Mouse (Mus musculus) liver, embryonic 14.5 days (tissue): ENCODE measurements at regions not wholly inside any gene's neighbourhood (a gene's known extent, or its start where the extent isn't known, plus 50 kb on each side); places are given as distances from the start of the nearest gene placed in this dataset.
A peak's percentile ranks its signal among the peaks of the same experiment; 100 is the strongest.

Experiments
- ATAC-seq: fragments of 200-750 bp; cut with Nextera tagmentation; 2 replicates; pipeline ENCODE4 v1.8.0; 2017; ENCODE audit warnings: moderate number of reproducible peaks, mild to moderate bottlenecking, moderate library complexity; ENCODE audit not compliant: insufficient read depth
- DNase-seq, 3 experiments: peaks; one replicate each; pipeline ENCODE4 v3.0.0-alpha.2; 2012 to 2013; ENCODE audit warnings: low read depth in 3 of 3, low spot score in 3 of 3
- H3K27ac ChIP-seq: fragments of 300-500 bp; sonication (generic); 2 replicates; pipeline ENCODE4 v1.5.1; 2014; ENCODE audit warnings: moderate library complexity, mild to moderate bottlenecking, control low read depth, inconsistent platforms
- H3K27me3 ChIP-seq: fragments of 300-500 bp; sonication (generic); 2 replicates; pipeline ENCODE4 v1.6.1; 2014; ENCODE audit warnings: mild to moderate bottlenecking, low read length, moderate library complexity; ENCODE audit not compliant: control insufficient read depth, insufficient read depth
- H3K36me3 ChIP-seq: fragments of 300-500 bp; sonication (generic); replicated peaks from 2 replicates; pipeline ENCODE4 v1.6.1; 2014; ENCODE audit warnings: low read depth; ENCODE audit not compliant: control insufficient read depth, insufficient read depth
- H3K4me1 ChIP-seq, 2 experiments: fragments of 200-500 bp in 1 of 2; fragments of 300-500 bp in 1 of 2; sonication (generic) in 1 of 2; replicated peaks; 2 replicates each; pipeline ENCODE4 v1.6.1; 2012 to 2014; ENCODE audit warnings: antibody characterized with exemption in 1 of 2, inconsistent platforms in 1 of 2, low read length in 1 of 2; ENCODE audit not compliant: control insufficient read depth in 2 of 2, insufficient read depth in 2 of 2
- H3K4me2 ChIP-seq: fragments of 300-500 bp; sonication (generic); 2 replicates; pipeline ENCODE4 v1.6.1; 2014; ENCODE audit warnings: low read depth, mild to moderate bottlenecking, control low read depth, moderate library complexity
- H3K4me3 ChIP-seq, 2 experiments: fragments of 200-500 bp in 1 of 2; fragments of 300-500 bp in 1 of 2; sonication (generic) in 1 of 2; 2 replicates each; pipeline ENCODE4 v1.5.1; 2012 to 2014; ENCODE audit warnings: low read depth in 2 of 2, low read length in 2 of 2, mild to moderate bottlenecking in 2 of 2, control low read depth in 1 of 2, inconsistent platforms in 1 of 2, moderate library complexity in 1 of 2; ENCODE audit not compliant: insufficient read depth in 1 of 2
- H3K9ac ChIP-seq: fragments of 300-500 bp; sonication (generic); replicated peaks from 2 replicates; pipeline ENCODE4 v1.6.1; 2014; ENCODE audit warnings: mild to moderate bottlenecking, control low read depth, moderate library complexity
- H3K9me3 ChIP-seq: fragments of 300-500 bp; sonication (generic); 2 replicates; pipeline ENCODE4 v1.6.1; 2016; ENCODE audit warnings: low read length, mixed read lengths; ENCODE audit not compliant: control insufficient read depth
- CTCF ChIP-seq: IDR thresholded peaks from 2 replicates; pipeline ENCODE4 v1.5.1; 2016; ENCODE audit warnings: antibody characterized with exemption, low read depth, control low read depth
- EP300 ChIP-seq: IDR thresholded peaks from 2 replicates; pipeline ENCODE4 v1.6.1; 2016; ENCODE audit warnings: antibody characterized with exemption, low read depth
- WGBS: fragments of 180-500 bp; shearing (Covaris S2); extraction: QIAGEN DNeasy Blood & Tissue Kit; methylation state at CpG from one replicate; pipeline ENCODE4 v1.1.7; 2014; ENCODE audit not compliant: insufficient replicate concordance; 5-methylcytosine and 5-hydroxymethylcytosine counted together

- 16% methylated on average over 4 of the region's 4 CpGs for WGBS
- Histone ChIP-seq H3K4me2 (peak overlapping the region; percentile 58), H3K27me3 (no peaks in the 10 kb centered on the region), H3K4me1 (peaks cover 25 to 36% of the 10 kb centered on the region in 2 experiments), H3K9me3 (no peaks in the 10 kb centered on the region), H3K27ac (peak overlapping the region; percentile 52), H3K4me3 (0 out of 4 replicates have a peak overlapping the region, but pooled peaks of 1 of the 2 experiments have one; percentile 4), H3K36me3 (no peaks in the 10 kb centered on the region), H3K9ac (no peak overlapping the region; the same call in 1 of the 2 replicates)
- TF ChIP-seq EP300 (no peak), CTCF (no peak)
- ATAC-seq (peak; percentile 17; the same call in 1 of the 2 replicates), DNase-seq (no peak)
Observed at GRCm38 (mm10) chr2:28141975-28142374, 50.8 kb upstream of the Olfm1 start.

GRCm38 (mm10) chr2:28141556-28141955 is 51.2 kb upstream of the Olfm1 start:
- H3K9me3 ChIP-seq, result no peaks in the 10 kb centered on the region
- peak overlapping the region; percentile 52 for H3K27ac ChIP-seq
- TF ChIP-seq EP300 (peak; percentile 93), CTCF (no peak)
- 14% methylated on average over 4 of the region's 4 CpGs for whole genome bisulfite sequencing
- H3K36me3 ChIP-seq, result no peaks in the 10 kb centered on the region
- peak; percentile 72 to 82 (median 81) for DNase-seq
- peak overlapping the region; percentile 58 for H3K4me2 ChIP-seq
- H3K4me1 ChIP-seq, result peaks cover 21 to 32% of the 10 kb centered on the region in 2 experiments
- 0 out of 2 replicates have a peak overlapping the region, but pooled peaks have one; percentile 25 for H3K9ac ChIP-seq
- no peak overlapping the region for H3K4me3 ChIP-seq
- no peaks in the 10 kb centered on the region for H3K27me3 ChIP-seq
- ATAC-seq, result peak; percentile 97

- no peak for DNase-seq
- 74% methylated on average over 6 of the region's 6 CpGs for WGBS
Observed at GRCm38 (mm10) chr2:28138583-28138982, 53.9 kb upstream of the Fcnb start.

GRCm38 (mm10) chr2:28134605-28135004 is 49.9 kb upstream of the Fcnb start:
- Histone ChIP-seq H3K36me3 (no peaks in the 10 kb centered on the region), H3K27me3 (no peaks in the 10 kb centered on the region; the same call in 1 of the 2 replicates), H3K9me3 (no peaks in the 10 kb centered on the region), H3K9ac (no peak overlapping the region), H3K4me3 (no peak overlapping the region), H3K4me2 (no peak overlapping the region), H3K4me1 (0 out of 4 replicates have a peak, but pooled peaks cover 0 to 3% of the 10 kb centered on the region in 2 experiments), H3K27ac (no peak overlapping the region)
- DNase-seq, result no peak
- no peak for ATAC-seq
- WGBS, result 74% methylated on average over 1 of the region's 1 CpGs
- TF ChIP-seq CTCF (no peak), EP300 (no peak)

More at GRCm38 (mm10) chr2:28138583-28138982, 53.9 kb upstream of the Fcnb start:
- Histone ChIP-seq H3K4me2 (no peak overlapping the region), H3K27ac (no peak overlapping the region), H3K9ac (no peak overlapping the region), H3K9me3 (no peaks in the 10 kb centered on the region), H3K4me3 (no peak overlapping the region), H3K4me1 (peaks cover 20 to 28% of the 10 kb centered on the region in 2 experiments), H3K36me3 (no peaks in the 10 kb centered on the region), H3K27me3 (no peaks in the 10 kb centered on the region; the same call in 1 of the 2 replicates)
- TF ChIP-seq EP300 (no peak), CTCF (no peak)
- no peak for ATAC-seq
